Mouse (Mus musculus): Measurements from ENCODE around the gene Glrb. TPM values are rescaled to one million over a fixed set of nuclear protein-coding genes. Genes with fewer than 3 reads are reported as not detected.

The Glrb gene
- polyA plus RNA-seq, 1 experiment: 139 TPM

DNA sequence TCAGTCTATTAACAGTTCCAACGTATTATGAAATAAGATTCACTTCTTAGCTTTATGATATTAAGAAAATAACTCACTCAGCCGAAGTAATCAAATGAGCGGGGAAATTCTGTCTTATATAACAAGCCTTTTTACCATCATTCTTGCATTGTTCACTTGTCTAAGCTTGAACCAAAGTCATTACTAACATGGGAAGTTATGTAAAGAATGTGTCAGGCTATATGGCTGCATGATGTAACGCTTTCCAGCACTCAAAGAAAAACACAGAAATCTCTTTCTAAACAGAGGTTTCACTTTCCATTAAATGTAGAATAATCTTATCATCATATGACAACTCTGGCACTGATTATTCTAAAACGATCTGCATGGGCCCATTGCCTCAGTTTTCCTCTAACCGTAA lies 29.9 kb downstream of the Glrb start:
- H3K4me3 ChIP-seq (ENCODE audit: insufficient read depth, low read length): no peak overlapping the region
- no peak for TF ChIP-seq CTCF (IDR thresholded peaks at IDR 0.05; ENCODE audit: extremely low read depth, insufficient read depth, low read length)
- no peak for TF ChIP-seq POLR2A (IDR thresholded peaks at IDR 0.05; ENCODE audit: extremely low read depth, insufficient read depth, low read length)
- H3K4me1 ChIP-seq (ENCODE audit: control insufficient read depth, insufficient read depth, low read length): no peaks in the 10 kb centered on the region
- no peak overlapping the region for H3K27ac ChIP-seq (ENCODE audit: insufficient read depth, low read length)

- TF ChIP-seq POLR2A (IDR thresholded peaks at IDR 0.05; ENCODE audit: extremely low read depth, insufficient read depth, low read length): no peak
- TF ChIP-seq CTCF (IDR thresholded peaks at IDR 0.05; ENCODE audit: extremely low read depth, insufficient read depth, low read length): no peak
- Histone ChIP-seq H3K27ac (ENCODE audit: insufficient read depth, low read length) (no peak overlapping the region), H3K4me3 (ENCODE audit: insufficient read depth, low read length) (no peak overlapping the region), H3K4me1 (ENCODE audit: control insufficient read depth, insufficient read depth, low read length) (no peaks in the 10 kb centered on the region)
These were observed 32.7 kb downstream of the Glrb start for GRCm38 (mm10) chr3:80880660-80881293.

- no peak overlapping the region for H3K27ac ChIP-seq (ENCODE audit: insufficient read depth, low read length)
- no peak overlapping the region for H3K4me3 ChIP-seq (ENCODE audit: insufficient read depth, low read length)
- H3K4me1 ChIP-seq (ENCODE audit: control insufficient read depth, insufficient read depth, low read length): no peaks in the 10 kb centered on the region
- TF ChIP-seq POLR2A (IDR thresholded peaks at IDR 0.05; ENCODE audit: extremely low read depth, insufficient read depth, low read length): no peak
- TF ChIP-seq CTCF (IDR thresholded peaks at IDR 0.05; ENCODE audit: extremely low read depth, insufficient read depth, low read length): no peak
These were observed 34.9 kb downstream of the Glrb start for GRCm38 (mm10) chr3:80878571-80878970.

GRCm38 (mm10) chr3:80874690-80875353 lies 38.6 kb downstream of the Glrb start:
- H3K27ac ChIP-seq (ENCODE audit: insufficient read depth, low read length): no peak overlapping the region
- H3K4me3 ChIP-seq (ENCODE audit: insufficient read depth, low read length): no peak overlapping the region
- TF ChIP-seq POLR2A (IDR thresholded peaks at IDR 0.05; ENCODE audit: extremely low read depth, insufficient read depth, low read length) (no peak), CTCF (IDR thresholded peaks at IDR 0.05; ENCODE audit: extremely low read depth, insufficient read depth, low read length) (no peak)
- no peaks in the 10 kb centered on the region for H3K4me1 ChIP-seq (ENCODE audit: control insufficient read depth, insufficient read depth, low read length)

DNA sequence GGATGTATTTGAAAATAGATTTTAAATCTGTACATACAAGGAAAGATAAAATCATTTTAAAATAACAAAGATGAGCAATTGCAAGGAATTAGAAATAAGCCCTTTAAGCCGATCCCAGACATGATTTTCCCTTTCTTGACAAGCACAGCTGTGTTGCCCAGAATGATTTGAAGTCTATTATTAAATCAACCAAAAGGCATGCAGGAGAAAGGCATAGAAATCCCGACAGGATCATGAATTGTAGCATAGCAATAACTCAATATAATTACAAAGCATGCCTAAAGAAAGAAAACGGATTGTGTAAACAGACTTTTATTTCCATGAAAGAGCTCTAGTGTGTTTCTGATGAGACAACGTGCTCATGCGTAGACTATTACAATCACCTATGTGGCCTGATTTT lies 39.4 kb downstream of the Glrb start:
- Histone ChIP-seq H3K27ac (ENCODE audit: insufficient read depth, low read length) (no peak overlapping the region), H3K4me1 (ENCODE audit: control insufficient read depth, insufficient read depth, low read length) (no peaks in the 10 kb centered on the region), H3K4me3 (ENCODE audit: insufficient read depth, low read length) (no peak overlapping the region)
- TF ChIP-seq POLR2A (IDR thresholded peaks at IDR 0.05; ENCODE audit: extremely low read depth, insufficient read depth, low read length) (no peak), CTCF (IDR thresholded peaks at IDR 0.05; ENCODE audit: extremely low read depth, insufficient read depth, low read length) (no peak)

DNA sequence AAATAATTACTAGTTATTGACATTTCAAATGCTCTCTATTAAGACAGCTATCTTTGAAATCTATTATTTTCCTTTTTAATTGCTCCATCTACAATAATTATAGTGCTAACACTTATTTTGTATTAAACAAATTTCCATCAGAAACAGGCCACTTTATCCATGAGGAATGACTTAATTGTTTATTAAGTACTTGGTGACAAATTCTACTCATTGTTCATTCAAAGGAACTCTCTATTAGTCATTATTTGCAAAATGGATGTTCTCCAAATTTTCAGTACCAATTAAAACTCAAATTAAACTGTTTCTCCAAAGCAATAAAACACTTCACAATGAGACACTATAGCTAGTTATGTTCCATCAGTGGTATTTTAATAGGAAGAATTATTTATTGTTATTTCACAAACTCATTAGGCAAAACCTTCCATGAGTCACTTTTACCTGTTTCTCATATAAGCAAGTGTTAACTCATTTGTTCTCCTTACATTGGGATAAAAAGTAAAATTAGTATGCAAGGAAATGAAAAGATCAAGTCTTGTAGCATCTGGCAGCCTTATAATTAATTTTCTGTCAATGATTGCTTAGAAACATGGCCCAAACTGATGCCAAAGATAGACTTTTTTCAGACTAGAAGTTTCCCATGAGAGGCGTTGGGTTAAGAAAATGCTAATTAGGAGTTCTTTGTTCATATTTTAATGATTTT lies 41.8 kb downstream of the Glrb start:
- H3K4me3 ChIP-seq (ENCODE audit: insufficient read depth, low read length): no peak overlapping the region
- H3K27ac ChIP-seq (ENCODE audit: insufficient read depth, low read length): no peak overlapping the region
- H3K4me1 ChIP-seq (ENCODE audit: control insufficient read depth, insufficient read depth, low read length): peaks cover 2% of the 10 kb centered on the region; the same call in 1 of the 2 replicates
- no peak for TF ChIP-seq CTCF (IDR thresholded peaks at IDR 0.05; ENCODE audit: extremely low read depth, insufficient read depth, low read length)
- TF ChIP-seq POLR2A (IDR thresholded peaks at IDR 0.05; ENCODE audit: extremely low read depth, insufficient read depth, low read length): no peak

GRCm38 (mm10) chr3:80867328-80867727 lies 46.1 kb downstream of the Glrb start:
- H3K27ac ChIP-seq (ENCODE audit: insufficient read depth, low read length): peak overlapping the region; percentile 11; the same call in 1 of the 2 replicates
- no peak overlapping the region for H3K4me3 ChIP-seq (ENCODE audit: insufficient read depth, low read length)
- peaks cover 4% of the 10 kb centered on the region; the same call in 1 of the 2 replicates for H3K4me1 ChIP-seq (ENCODE audit: control insufficient read depth, insufficient read depth, low read length)
- TF ChIP-seq POLR2A (IDR thresholded peaks at IDR 0.05; ENCODE audit: extremely low read depth, insufficient read depth, low read length) (no peak), CTCF (IDR thresholded peaks at IDR 0.05; ENCODE audit: extremely low read depth, insufficient read depth, low read length) (no peak)

GRCm38 (mm10) chr3:80852912-80853507 lies 60.5 kb downstream of the Glrb start:
- no peak for TF ChIP-seq POLR2A (IDR thresholded peaks at IDR 0.05; ENCODE audit: extremely low read depth, insufficient read depth, low read length)
- no peak for TF ChIP-seq CTCF (IDR thresholded peaks at IDR 0.05; ENCODE audit: extremely low read depth, insufficient read depth, low read length)
- H3K4me3 ChIP-seq (ENCODE audit: insufficient read depth, low read length): no peak overlapping the region
- H3K27ac ChIP-seq (ENCODE audit: insufficient read depth, low read length): no peak overlapping the region

DNA sequence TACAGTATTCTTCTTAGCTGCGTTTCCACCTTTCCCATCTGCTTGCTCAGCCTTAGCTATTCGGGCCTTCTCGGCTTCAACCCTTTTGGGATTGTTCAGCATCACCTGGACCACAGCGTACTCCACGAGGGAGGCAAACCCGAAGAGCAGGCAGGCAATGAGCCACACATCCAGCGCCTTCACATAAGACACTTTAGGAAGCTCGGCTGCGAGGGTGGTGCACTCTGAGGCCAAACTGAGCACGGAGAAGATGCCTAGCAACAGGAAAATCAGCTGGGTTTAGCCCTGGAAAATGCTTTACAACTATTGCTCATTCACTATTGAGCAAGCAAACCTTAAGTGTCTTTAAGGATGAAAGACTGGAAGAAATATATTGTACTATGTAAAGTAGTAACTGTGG lies 62.5 kb downstream of the Glrb start:
- H3K4me3 ChIP-seq (ENCODE audit: insufficient read depth, low read length): no peak overlapping the region
- H3K4me1 ChIP-seq (ENCODE audit: control insufficient read depth, insufficient read depth, low read length): no peaks in the 10 kb centered on the region
- H3K27ac ChIP-seq (ENCODE audit: insufficient read depth, low read length): no peak overlapping the region
- no peak for TF ChIP-seq CTCF (IDR thresholded peaks at IDR 0.05; ENCODE audit: extremely low read depth, insufficient read depth, low read length)
- no peak for TF ChIP-seq POLR2A (IDR thresholded peaks at IDR 0.05; ENCODE audit: extremely low read depth, insufficient read depth, low read length)

More at GRCm38 (mm10) chr3:80852912-80853507, 60.5 kb downstream of the Glrb start:
- no peaks in the 10 kb centered on the region for H3K4me1 ChIP-seq (ENCODE audit: control insufficient read depth, insufficient read depth, low read length)
